Mouse (Mus musculus) CD4-positive helper T cell, adult 2 months (primary cell): ENCODE measurements around the gene Prom2.

Source experiments
- DNase-seq: peaks from one replicate; pipeline ENCODE4 v3.0.0-alpha.2; 2012; ENCODE audit warnings: low read depth, missing footprints, low spot score

The Prom2 gene

GRCm38 (mm10) chr2:127541185-127541584, at the start of gene Prom2:
TSS of gene Prom2 (minus strand) at chr2:127541467.
- DNase-seq = no peak

- DNase-seq = peak; percentile 49
Measured at GRCm38 (mm10) chr2:127590840-127591239, 49.6 kb upstream of the Prom2 start.

GRCm38 (mm10) chr2:127590204-127590603, 48.9 kb upstream of the Prom2 start:
- DNase-seq = peak; percentile 56

- no peak for DNase-seq
Measured at GRCm38 (mm10) chr2:127588897-127589296, 47.6 kb upstream of the Prom2 start.

GRCm38 (mm10) chr2:127587514-127587844, 46.2 kb upstream of the Prom2 start:
- no peak for DNase-seq

GRCm38 (mm10) chr2:127586694-127587513, 45.6 kb upstream of the Prom2 start, which contains the start of the genes Zfp661 and Mrps5:
TSS of gene Zfp661 (minus strand) at chr2:127587094.
TSS of gene Mrps5 (plus strand) at chr2:127587222.
- peak; percentile 83 for DNase-seq

GRCm38 (mm10) chr2:127584436-127584858, 43.2 kb upstream of the Prom2 start:
- DNase-seq = peak; percentile 94

GRCm38 (mm10) chr2:127573322-127573721, 32.1 kb upstream of the Prom2 start:
- no peak for DNase-seq

GRCm38 (mm10) chr2:127559070-127559966, 18.1 kb upstream of the Prom2 start:
- peak; percentile 49 for DNase-seq

- no peak for DNase-seq
Measured at GRCm38 (mm10) chr2:127551078-127551477, 9.8 kb upstream of the Prom2 start.

- no peak for DNase-seq
Measured at GRCm38 (mm10) chr2:127550446-127550845, 9.2 kb upstream of the Prom2 start.

- DNase-seq = no peak
Measured at GRCm38 (mm10) chr2:127549711-127550110, 8.4 kb upstream of the Prom2 start.

- DNase-seq = no peak
Measured at GRCm38 (mm10) chr2:127548342-127549074, 7.2 kb upstream of the Prom2 start.

GRCm38 (mm10) chr2:127541697-127542096, 430 bp upstream of the Prom2 start:
- no peak for DNase-seq

GRCm38 (mm10) chr2:127539494-127539893, 1.8 kb downstream of the Prom2 start:
- DNase-seq = no peak

GRCm38 (mm10) chr2:127537548-127537947, 3.7 kb downstream of the Prom2 start:
- no peak for DNase-seq

- no peak for DNase-seq
Measured at GRCm38 (mm10) chr2:127535363-127535762, 5.9 kb downstream of the Prom2 start.

- DNase-seq = no peak
Measured at GRCm38 (mm10) chr2:127532379-127532778, 8.9 kb downstream of the Prom2 start.

- no peak for DNase-seq
Measured at GRCm38 (mm10) chr2:127531592-127531991, 9.7 kb downstream of the Prom2 start.

GRCm38 (mm10) chr2:127530418-127530817, 10.8 kb downstream of the Prom2 start:
- DNase-seq = no peak

GRCm38 (mm10) chr2:127525004-127525775, 16.1 kb downstream of the Prom2 start:
- no peak for DNase-seq
